Mouse (Mus musculus) kidney, embryonic 15.5 days (tissue): ENCODE data around the gene Ddx55. TPM values are rescaled to one million over a fixed set of nuclear protein-coding genes. Genes with fewer than 3 reads are reported as not detected.
"Not testable (repeated sequence)": the region's sequence is repeated elsewhere in the genome, so short reads cannot be mapped to it uniquely, and the experiment has no call there.

Experiments
- ATAC-seq: fragments of 200-750 bp; cut with Nextera tagmentation; replicated peaks from 2 replicates; pipeline ENCODE4 v1.8.0; 2017; ENCODE audit warnings: moderate TSS enrichment; ENCODE audit not compliant: low FRiP score
- H3K27ac ChIP-seq: fragments of 300-500 bp; sonication (generic); 2 replicates; pipeline ENCODE4 v1.5.1; 2015; ENCODE audit warnings: mild to moderate bottlenecking, inconsistent platforms
- H3K27me3 ChIP-seq: fragments of 300-500 bp; sonication (generic); 2 replicates; pipeline ENCODE4 v1.6.1; 2015; ENCODE audit warnings: inconsistent platforms
- H3K36me3 ChIP-seq: fragments of 300-500 bp; sonication (generic); 2 replicates; pipeline ENCODE4 v1.6.1; 2015; ENCODE audit warnings: inconsistent platforms
- H3K4me1 ChIP-seq: fragments of 300-500 bp; sonication (generic); 2 replicates; pipeline ENCODE4 v1.6.1; 2015; ENCODE audit warnings: inconsistent platforms
- H3K4me2 ChIP-seq: fragments of 300-500 bp; sonication (generic); 2 replicates; pipeline ENCODE4 v1.6.1; 2015; ENCODE audit warnings: moderate library complexity, mild to moderate bottlenecking, inconsistent platforms
- H3K4me3 ChIP-seq: fragments of 300-500 bp; sonication (generic); replicated peaks from 2 replicates; pipeline ENCODE4 v1.5.1; 2015; ENCODE audit warnings: mild to moderate bottlenecking, inconsistent platforms
- H3K9ac ChIP-seq: fragments of 300-500 bp; sonication (generic); 2 replicates; pipeline ENCODE4 v1.6.1; 2015; ENCODE audit warnings: mild to moderate bottlenecking, inconsistent platforms
- H3K9me3 ChIP-seq: fragments of 300-500 bp; sonication (generic); replicated peaks from 2 replicates; pipeline ENCODE4 v1.6.1; 2016; ENCODE audit warnings: inconsistent platforms
- WGBS: fragments of 180-500 bp; shearing (Covaris S2); methylation state at CpG from one replicate; pipeline ENCODE4 v1.1.7; 2015; ENCODE audit warnings: mixed read lengths; 5-methylcytosine and 5-hydroxymethylcytosine counted together
- polyA plus RNA-seq: library from polyadenylated mRNA; unstranded; fragments of >200 nt; fragmentation: Nextera tagmentation; extraction: Ambion mirVana; gene quantifications from 2 replicates; pipeline ENCODE4 v1.2.1, GENCODE M21; 2015

The Ddx55 gene
- polyA plus RNA-seq, 1 experiment from 2014 or later: 15.8 TPM

- Histone ChIP-seq H3K9me3 (no peaks in the 10 kb centered on the region), H3K4me1 (peaks cover 21% of the 10 kb centered on the region), H3K36me3 (peaks cover 26% of the 10 kb centered on the region), H3K4me3 (peak within 1 kb of the TSS; percentile 98), H3K27me3 (no peaks in the 10 kb centered on the region), H3K4me2 (peak within 1 kb of the TSS; percentile 67), H3K9ac (peak within 1 kb of the TSS; percentile 84), H3K27ac (peak within 1 kb of the TSS; percentile 89)
- under 1% methylated on average over 35 of the region's 35 CpGs for WGBS
- peak; percentile 95 for ATAC-seq
Measured at GRCm38 (mm10) chr5:124540383-124540786, 12.3 kb upstream of the Ddx55 start, which contains the start of gene Tmed2. Tmed2 (plus strand) TSS chr5:124540695.

GRCm38 (mm10) chr5:124540905-124541601 is 11.6 kb upstream of the Ddx55 start:
- Histone ChIP-seq H3K27ac (peak overlapping the region; percentile 89), H3K4me2 (peak overlapping the region; percentile 67), H3K9me3 (no peaks in the 10 kb centered on the region), H3K36me3 (peaks cover 32% of the 10 kb centered on the region), H3K4me3 (peak overlapping the region; percentile 98), H3K27me3 (no peaks in the 10 kb centered on the region), H3K4me1 (peaks cover 21% of the 10 kb centered on the region), H3K9ac (peak overlapping the region; percentile 84)
- peak; percentile 82 for ATAC-seq
- WGBS: under 1% methylated on average over 81 of the region's 89 CpGs

- 10% methylated on average over 8 of the region's 8 CpGs for WGBS
- Histone ChIP-seq H3K9ac (peak overlapping the region; percentile 84), H3K4me3 (peak overlapping the region; percentile 98), H3K4me1 (peaks cover 20% of the 10 kb centered on the region), H3K9me3 (no peaks in the 10 kb centered on the region), H3K36me3 (peaks cover 38% of the 10 kb centered on the region), H3K27me3 (no peaks in the 10 kb centered on the region), H3K27ac (peak overlapping the region; percentile 89), H3K4me2 (peak overlapping the region; percentile 67)
- no peak for ATAC-seq
Measured at GRCm38 (mm10) chr5:124541602-124541973, 11.1 kb upstream of the Ddx55 start.

- Histone ChIP-seq H3K4me1 (peaks cover 14% of the 10 kb centered on the region), H3K36me3 (peaks cover 52% of the 10 kb centered on the region)
- not testable (repeated sequence) for ATAC-seq, H3K9me3 ChIP-seq, H3K27me3 ChIP-seq, H3K9ac ChIP-seq, H3K4me2 ChIP-seq, H3K4me3 ChIP-seq, H3K27ac ChIP-seq
- 82% methylated on average over 4 of the region's 4 CpGs for WGBS
Measured at GRCm38 (mm10) chr5:124550737-124551136, 1.9 kb upstream of the Ddx55 start.

GRCm38 (mm10) chr5:124551349-124552093 is 1.1 kb upstream of the Ddx55 start:
- peak overlapping the region; percentile 90 for H3K27ac ChIP-seq
- WGBS: 31% methylated on average over 5 of the region's 5 CpGs

GRCm38 (mm10) chr5:124552094-124552472 is 581 bp upstream of the Ddx55 start:
- H3K27me3 ChIP-seq: no peaks in the 10 kb centered on the region
- peaks cover 14% of the 10 kb centered on the region for H3K4me1 ChIP-seq
- no peak for ATAC-seq
- peaks cover 52% of the 10 kb centered on the region for H3K36me3 ChIP-seq
- H3K27ac ChIP-seq: peak overlapping the region; percentile 90
- peak overlapping the region; percentile 77 for H3K4me3 ChIP-seq
- no peaks in the 10 kb centered on the region for H3K9me3 ChIP-seq
- peak overlapping the region; percentile 77 for H3K4me2 ChIP-seq
- peak overlapping the region; percentile 61 for H3K9ac ChIP-seq
- 3% methylated on average over 9 of the region's 9 CpGs for WGBS

More at GRCm38 (mm10) chr5:124551349-124552093, 1.1 kb upstream of the Ddx55 start:
- peak overlapping the region; percentile 77 for H3K4me3 ChIP-seq
- not testable (repeated sequence) for ATAC-seq, H3K9me3 ChIP-seq, H3K27me3 ChIP-seq
- H3K4me2 ChIP-seq: peak overlapping the region; percentile 77
- H3K4me1 ChIP-seq: peaks cover 14% of the 10 kb centered on the region
- peaks cover 52% of the 10 kb centered on the region for H3K36me3 ChIP-seq
- peak overlapping the region; percentile 61 for H3K9ac ChIP-seq

- H3K4me2 ChIP-seq: peak overlapping the region; percentile 77
- H3K9ac ChIP-seq: no peak overlapping the region
- ATAC-seq: no peak
- WGBS: 73% methylated on average over 6 of the region's 6 CpGs
- H3K4me1 ChIP-seq: peaks cover 14% of the 10 kb centered on the region
- no peak overlapping the region for H3K27ac ChIP-seq
- no peaks in the 10 kb centered on the region for H3K27me3 ChIP-seq
- peak overlapping the region; percentile 77 for H3K4me3 ChIP-seq
- peaks cover 50% of the 10 kb centered on the region for H3K36me3 ChIP-seq
- no peaks in the 10 kb centered on the region for H3K9me3 ChIP-seq
Measured at GRCm38 (mm10) chr5:124553607-124554006, 943 bp downstream of the Ddx55 start.

- H3K9ac ChIP-seq: no peak overlapping the region
- H3K9me3 ChIP-seq: no peaks in the 10 kb centered on the region
- peaks cover 14% of the 10 kb centered on the region for H3K4me1 ChIP-seq
- H3K36me3 ChIP-seq: peaks cover 62% of the 10 kb centered on the region
- H3K27me3 ChIP-seq: no peaks in the 10 kb centered on the region
- 69% methylated on average over 1 of the region's 1 CpGs for WGBS
- H3K27ac ChIP-seq: no peak overlapping the region
- no peak overlapping the region for H3K4me3 ChIP-seq
- no peak overlapping the region for H3K4me2 ChIP-seq
- ATAC-seq: no peak
Measured at GRCm38 (mm10) chr5:124555145-124555544, 2.5 kb downstream of the Ddx55 start.

- no peaks in the 10 kb centered on the region for H3K4me1 ChIP-seq
- H3K9ac ChIP-seq: no peak overlapping the region
- ATAC-seq: no peak
- H3K27ac ChIP-seq: no peak overlapping the region
- H3K9me3 ChIP-seq: no peaks in the 10 kb centered on the region
- peaks cover 100% of the 10 kb centered on the region for H3K36me3 ChIP-seq
- H3K27me3 ChIP-seq: no peaks in the 10 kb centered on the region
- 88% methylated on average over 12 of the region's 12 CpGs for WGBS
- H3K4me2 ChIP-seq: no peak overlapping the region
- no peak overlapping the region for H3K4me3 ChIP-seq
Measured at GRCm38 (mm10) chr5:124571068-124571467, 18.4 kb downstream of the Ddx55 start.

- no peaks in the 10 kb centered on the region for H3K9me3 ChIP-seq
- H3K4me1 ChIP-seq: peaks cover 20% of the 10 kb centered on the region
- H3K36me3 ChIP-seq: peaks cover 72% of the 10 kb centered on the region
- H3K9ac ChIP-seq: no peak overlapping the region
- no peaks in the 10 kb centered on the region for H3K27me3 ChIP-seq
- WGBS: 84% methylated on average over 7 of the region's 7 CpGs
- H3K27ac ChIP-seq: no peak overlapping the region
- no peak for ATAC-seq
- no peak overlapping the region for H3K4me2 ChIP-seq
- no peak overlapping the region for H3K4me3 ChIP-seq
Measured at GRCm38 (mm10) chr5:124575467-124575866, 22.8 kb downstream of the Ddx55 start.

GRCm38 (mm10) chr5:124578633-124579317 is 26.1 kb downstream of the Ddx55 start, which contains the start of the genes Eif2b1 and Gtf2h3:
Eif2b1 (minus strand) TSS chr5:124579131.
Gtf2h3 (plus strand) TSS chr5:124579140.
- H3K9ac ChIP-seq: peak within 1 kb of the TSS; percentile 80
- peaks cover 60% of the 10 kb centered on the region for H3K36me3 ChIP-seq
- peak within 1 kb of the TSS; percentile 51 for H3K27ac ChIP-seq
- H3K4me2 ChIP-seq: peak within 1 kb of the TSS; percentile 69
- WGBS: 1% methylated on average over 51 of the region's 51 CpGs
- peaks cover 24% of the 10 kb centered on the region for H3K4me1 ChIP-seq
- H3K9me3 ChIP-seq: no peaks in the 10 kb centered on the region
- H3K4me3 ChIP-seq: peak within 1 kb of the TSS; percentile 89
- no peaks in the 10 kb centered on the region for H3K27me3 ChIP-seq
- peak; percentile 93 for ATAC-seq

GRCm38 (mm10) chr5:124582515-124582914 is 29.9 kb downstream of the Ddx55 start:
- no peak for ATAC-seq
- Histone ChIP-seq H3K4me3 (no peak overlapping the region), H3K27ac (no peak overlapping the region), H3K36me3 (peaks cover 58% of the 10 kb centered on the region), H3K9me3 (no peaks in the 10 kb centered on the region), H3K4me2 (no peak overlapping the region), H3K27me3 (no peaks in the 10 kb centered on the region), H3K4me1 (peaks cover 24% of the 10 kb centered on the region), H3K9ac (no peak overlapping the region)
- WGBS: 91% methylated on average over 5 of the region's 5 CpGs
